In genomic region chr13:24760351-24760870, GRCm38 (mm10) we compare ENCODE assay signal across 9 mouse cellular contexts. TPM values are rescaled to one million over a fixed set of nuclear protein-coding genes. Genes with fewer than 3 reads are reported as not detected.
DNase-seq lines count a peak whose midpoint lies in the region; ATAC-seq and TF ChIP-seq lines count a peak whose summit lies in the region.
"Had no signal": no experiment of that assay in that cellular context is flagged by ENCODE, and none has a peak within 500 bp of the region (broad histone marks: within the 10 kb centered on the region; RNA-seq: fewer than 3 reads in every experiment).

No protein-coding gene starts in this region.

- H3K4me3 ChIP-seq in lung, postnatal 0 days (ENCODE audit: low read depth, low read length): peak overlapping the region; percentile 89; the same call in 1 of the 2 replicates
- H3K4me3 ChIP-seq in forebrain, embryonic 14.5 days (ENCODE audit: low read depth, low read length): peak overlapping the region; percentile 93
- peak overlapping the region; percentile 64 for H3K4me3 ChIP-seq in intestine, postnatal 0 days (ENCODE audit: low read depth, low read length)
- peak overlapping the region; percentile 99 for H3K4me3 ChIP-seq in stomach, embryonic 15.5 days (replicated peaks)

- no peak for ATAC-seq in lung, postnatal 0 days
- no peak; the same call in 1 of the 2 replicates for ATAC-seq in forebrain, embryonic 14.5 days
- ATAC-seq in intestine, postnatal 0 days: no peak
- no peak for ATAC-seq in stomach, embryonic 15.5 days (ENCODE audit: insufficient read depth, low FRiP score, low read depth)

- no peaks in the 10 kb centered on the region for H3K36me3 ChIP-seq in lung, postnatal 0 days (ENCODE audit: insufficient read depth, low read length)
- H3K36me3 ChIP-seq in forebrain, embryonic 14.5 days (ENCODE audit: control insufficient read depth, insufficient read depth, low read length): peaks cover 10% of the 10 kb centered on the region
- H3K36me3 ChIP-seq in intestine, postnatal 0 days (ENCODE audit: control insufficient read depth, insufficient read depth): peaks cover 14% of the 10 kb centered on the region; the same call in 1 of the 2 replicates
- no peaks in the 10 kb centered on the region for H3K36me3 ChIP-seq in stomach, embryonic 15.5 days

- WGBS in lung, postnatal 0 days: 48% methylated on average over 5 of the region's 5 CpGs
- 34% methylated on average over 5 of the region's 5 CpGs for WGBS in forebrain, embryonic 14.5 days
- 42% methylated on average over 5 of the region's 5 CpGs for WGBS in intestine, postnatal 0 days
- WGBS in stomach, embryonic 15.5 days: 48% methylated on average over 5 of the region's 5 CpGs

- TF ChIP-seq EP300 in lung, postnatal 0 days (IDR thresholded peaks at IDR 0.05): no peak

- H3K4me2 ChIP-seq in lung, postnatal 0 days (replicated peaks; ENCODE audit: low read depth, low read length): peak overlapping the region; percentile 72; the same call in 1 of the 2 replicates
- peak overlapping the region; percentile 55; the same call in 1 of the 2 replicates for H3K4me2 ChIP-seq in forebrain, embryonic 14.5 days (ENCODE audit: low read length)
- peak overlapping the region; percentile 79; the same call in 1 of the 2 replicates for H3K4me2 ChIP-seq in intestine, postnatal 0 days (replicated peaks; ENCODE audit: low read depth)
- peak overlapping the region; percentile 80 for H3K4me2 ChIP-seq in stomach, embryonic 15.5 days

- no peaks in the 10 kb centered on the region for H3K27me3 ChIP-seq in lung, postnatal 0 days (replicated peaks; ENCODE audit: insufficient read depth, low read length)
- no peaks in the 10 kb centered on the region for H3K27me3 ChIP-seq in forebrain, embryonic 14.5 days (replicated peaks; ENCODE audit: control insufficient read depth, insufficient read depth, low read length)
- no peaks in the 10 kb centered on the region for H3K27me3 ChIP-seq in intestine, postnatal 0 days (replicated peaks; ENCODE audit: control insufficient read depth, insufficient read depth, low read length)
- no peaks in the 10 kb centered on the region for H3K27me3 ChIP-seq in stomach, embryonic 15.5 days (replicated peaks)

- H3K4me1 ChIP-seq in lung, postnatal 0 days (ENCODE audit: insufficient read depth, low read depth, low read length): peaks cover 5% of the 10 kb centered on the region; the same call in 1 of the 2 replicates
- H3K4me1 ChIP-seq in forebrain, embryonic 14.5 days (ENCODE audit: control insufficient read depth, insufficient read depth, low read length): peaks cover 7% of the 10 kb centered on the region
- H3K4me1 ChIP-seq in intestine, postnatal 0 days (replicated peaks; ENCODE audit: control insufficient read depth, insufficient read depth, low read length): no peaks in the 10 kb centered on the region
- no peaks in the 10 kb centered on the region; the same call in 1 of the 2 replicates for H3K4me1 ChIP-seq in stomach, embryonic 15.5 days

- H3K9ac ChIP-seq in lung, postnatal 0 days (replicated peaks; ENCODE audit: low read depth): no peak overlapping the region
- no peak overlapping the region; the same call in 1 of the 2 replicates for H3K9ac ChIP-seq in forebrain, embryonic 14.5 days (ENCODE audit: low read length)
- no peak overlapping the region for H3K9ac ChIP-seq in intestine, postnatal 0 days (ENCODE audit: low read depth, low read length)
- no peak overlapping the region for H3K9ac ChIP-seq in stomach, embryonic 15.5 days

- TF ChIP-seq CTCF in lung, postnatal 0 days (IDR thresholded peaks at IDR 0.05): no peak
- no peak for TF ChIP-seq CTCF in intestine, postnatal 0 days (IDR thresholded peaks at IDR 0.05; ENCODE audit: low read depth)

- DNase-seq in lung, postnatal 0 days (ENCODE audit: low spot score): peak; percentile 25
- no peak for DNase-seq in lung, postnatal 10 days
- peak; percentile 55 for DNase-seq in forebrain, embryonic 14.5 days (ENCODE audit: low spot score)
- DNase-seq in adrenal gland, adult 8-10 months: no peak
- DNase-seq in c-Kit-positive CD71-positive TER-119-positive erythroid progenitor cells, embryonic 14.5 days (ENCODE audit: low spot score): no peak
- DNase-seq in gastrocnemius, postnatal 4 days (ENCODE audit: low spot score in 2 of 2): no peak
- DNase-seq: gastrocnemius, postnatal 25 days had no signal

- H3K9me3 ChIP-seq in lung, postnatal 0 days (ENCODE audit: low read length): no peaks in the 10 kb centered on the region
- H3K9me3 ChIP-seq in forebrain, embryonic 14.5 days (replicated peaks; ENCODE audit: control insufficient read depth, low read length): no peaks in the 10 kb centered on the region
- no peaks in the 10 kb centered on the region for H3K9me3 ChIP-seq in intestine, postnatal 0 days (ENCODE audit: control insufficient read depth)
- H3K9me3 ChIP-seq in stomach, embryonic 15.5 days: no peaks in the 10 kb centered on the region

- H3K27ac ChIP-seq in lung, postnatal 0 days (ENCODE audit: low read length): peak overlapping the region; percentile 9; the same call in 1 of the 2 replicates
- H3K27ac ChIP-seq in forebrain, embryonic 14.5 days (ENCODE audit: low read depth, low read length): no peak overlapping the region
- H3K27ac ChIP-seq in intestine, postnatal 0 days (ENCODE audit: low read depth, low read length): no peak overlapping the region
- H3K27ac ChIP-seq in stomach, embryonic 15.5 days: no peak overlapping the region

RNA-seq across cellular contexts. Expression of gene Gmnn, which starts 1.3 kb away (rescaled TPM):
- polyA plus RNA-seq in lung, postnatal 0 days (2015; fragmentation: Nextera tagmentation; extraction: Ambion mirVana): 24.1 and 24.7 TPM in 2 replicates
- polyA plus RNA-seq in forebrain, embryonic 14.5 days (2014; fragmentation: Nextera tagmentation; extraction: Ambion mirVana): 44.9 and 65.6 TPM in 2 replicates
- polyA plus RNA-seq in intestine, postnatal 0 days (2015; fragmentation: Nextera tagmentation; extraction: Ambion mirVana): 47.7 and 50.6 TPM in 2 replicates
- polyA plus RNA-seq in stomach, embryonic 15.5 days (2015; fragmentation: Nextera tagmentation; extraction: Ambion mirVana): 111 TPM in 2 replicates
- total RNA-seq in adrenal gland, adult 8-10 months (2022): 10 to 100 TPM in 2 of 4 experiments, 1 to 10 TPM in 2; 5.3 to 12.5 (median 9.4) TPM
- 10 to 100 TPM; 10.2 to 11.7 TPM for total RNA-seq in gastrocnemius, postnatal 4 days (2021)

RNA-seq across cellular contexts. Expression of gene Armh2, which starts 19.4 kb away (rescaled TPM):
- not detected in 2 replicates for polyA plus RNA-seq in lung, postnatal 0 days (2015; fragmentation: Nextera tagmentation; extraction: Ambion mirVana)
- polyA plus RNA-seq in forebrain, embryonic 14.5 days (2014; fragmentation: Nextera tagmentation; extraction: Ambion mirVana): not detected in 2 replicates
- polyA plus RNA-seq in intestine, postnatal 0 days (2015; fragmentation: Nextera tagmentation; extraction: Ambion mirVana): not detected in 2 replicates
- polyA plus RNA-seq in stomach, embryonic 15.5 days (2015; fragmentation: Nextera tagmentation; extraction: Ambion mirVana): not detected in 2 replicates
- total RNA-seq in adrenal gland, adult 8-10 months (2022): not detected
- total RNA-seq in gastrocnemius, postnatal 4 days (2021): not detected
- total RNA-seq: gastrocnemius, postnatal 25 days had no signal

RNA-seq across cellular contexts. Expression of gene BC005537, which starts 41.0 kb away (rescaled TPM):
- polyA plus RNA-seq in lung, postnatal 0 days (2015; fragmentation: Nextera tagmentation; extraction: Ambion mirVana): 18.5 and 20.8 TPM in 2 replicates
- 50.3 and 57.9 TPM in 2 replicates for polyA plus RNA-seq in forebrain, embryonic 14.5 days (2014; fragmentation: Nextera tagmentation; extraction: Ambion mirVana)
- polyA plus RNA-seq in intestine, postnatal 0 days (2015; fragmentation: Nextera tagmentation; extraction: Ambion mirVana): 15.4 and 17.5 TPM in 2 replicates
- 12.5 and 14.2 TPM in 2 replicates for polyA plus RNA-seq in stomach, embryonic 15.5 days (2015; fragmentation: Nextera tagmentation; extraction: Ambion mirVana)
- 100 to 1,000 TPM; 194 to 209 (median 205) TPM for total RNA-seq in adrenal gland, adult 8-10 months (2022)
- total RNA-seq in gastrocnemius, postnatal 4 days (2021): 100 to 1,000 TPM; 100 to 114 TPM

Comparison
In these comparisons a context has a peak if more than half of its experiments do, and no peak if none do; other contexts are left out.
1. DNase-seq: peak in lung, postnatal 0 days (single experiment) and forebrain, embryonic 14.5 days (single experiment); none in lung, postnatal 10 days (single experiment), adrenal gland, adult 8-10 months (single experiment), c-Kit-positive CD71-positive TER-119-positive erythroid progenitor cells, embryonic 14.5 days (single experiment) and gastrocnemius, postnatal 4 days (0 of 2).
2. Peak in every context shown above with its lines, with median percentiles within 50 percentile points of each other: H3K4me2 ChIP-seq and H3K4me3 ChIP-seq.